Comparison of ENCODE assay signal across 8 mouse cellular contexts in genomic region chr8:120618110-120618509, GRCm38 (mm10). TPM values are rescaled to one million over a fixed set of nuclear protein-coding genes. Genes with fewer than 3 reads are reported as not detected.
A peak's percentile ranks its signal among the peaks of the same experiment; 100 is the strongest.
DNase-seq lines count a peak whose midpoint lies in the region; ATAC-seq and TF ChIP-seq lines count a peak whose summit lies in the region.

No protein-coding gene starts in this region.

- no peak overlapping the region for H3K4me2 ChIP-seq in CH12.LX (ENCODE audit: insufficient read depth, low read depth, poor library complexity, severe bottlenecking)
- no peak overlapping the region for H3K4me2 ChIP-seq in heart, embryonic 13.5 days
- H3K4me2 ChIP-seq in kidney, postnatal 0 days (ENCODE audit: low read length): no peak overlapping the region
- H3K4me2 ChIP-seq in liver, postnatal 0 days (ENCODE audit: low read depth, low read length): no peak overlapping the region
- 0 out of 2 replicates have a peak overlapping the region, but pooled peaks have one; percentile 13 for H3K4me2 ChIP-seq in neural tube, embryonic 13.5 days

- H3K4me3 ChIP-seq in CH12.LX (replicated peaks in 1 of 3; ENCODE audit: low read depth in 2 of 3, low read length in 2 of 3, poor library complexity in 1 of 3): no peak overlapping the region
- H3K4me3 ChIP-seq in embryonic facial prominence, embryonic 10.5 days: 0 out of 2 replicates have a peak overlapping the region, but pooled peaks have one; percentile 16
- no peak overlapping the region for H3K4me3 ChIP-seq in heart, embryonic 13.5 days
- no peak overlapping the region for H3K4me3 ChIP-seq in kidney, postnatal 0 days (replicated peaks; ENCODE audit: low read depth, low read length)
- H3K4me3 ChIP-seq in liver, postnatal 0 days (ENCODE audit: low read depth, low read length): no peak overlapping the region
- H3K4me3 ChIP-seq in neural tube, embryonic 13.5 days: no peak overlapping the region

- DNase-seq in CH12.LX (ENCODE audit: extremely low read depth): peak; percentile 69
- DNase-seq in adrenal gland, postnatal 14 days: peak; percentile 83
- DNase-seq in embryonic facial prominence, embryonic 10.5 days (ENCODE audit: low spot score): peak; percentile 86
- DNase-seq in kidney, postnatal 0 days (ENCODE audit: low spot score): peak; percentile 86
- peak; percentile 83 for DNase-seq in liver, postnatal 0 days
- peak; percentile 71 for DNase-seq in thymus, postnatal 14 days

- dilution Hi-C loops in CH12.LX (cut with MboI; ENCODE audit: extremely low pct_ligation_motif_present, extremely low pct_unique_long_range_greater_than_20kb, low sequenced_read_pairs): no loop called here

- no peaks in the 10 kb centered on the region for H3K9me3 ChIP-seq in CH12.LX (replicated peaks; ENCODE audit: low read length)
- no peaks in the 10 kb centered on the region for H3K9me3 ChIP-seq in embryonic facial prominence, embryonic 10.5 days
- H3K9me3 ChIP-seq in heart, embryonic 13.5 days: no peaks in the 10 kb centered on the region
- no peaks in the 10 kb centered on the region for H3K9me3 ChIP-seq in kidney, postnatal 0 days (replicated peaks; ENCODE audit: low read length)
- H3K9me3 ChIP-seq in liver, postnatal 0 days (ENCODE audit: low read length): no peaks in the 10 kb centered on the region
- no peaks in the 10 kb centered on the region for H3K9me3 ChIP-seq in neural tube, embryonic 13.5 days

- no peak for TF ChIP-seq POLR2A in CH12.LX (IDR thresholded peaks at IDR 0.05; ENCODE audit: low read depth, low read length)

- H3K9ac ChIP-seq in CH12.LX (ENCODE audit: insufficient read depth, low read depth): no peak overlapping the region
- peak overlapping the region; percentile 21; the same call in 1 of the 2 replicates for H3K9ac ChIP-seq in heart, embryonic 13.5 days
- H3K9ac ChIP-seq in kidney, postnatal 0 days (ENCODE audit: low read depth, low read length): no peak overlapping the region
- no peak overlapping the region for H3K9ac ChIP-seq in liver, postnatal 0 days (replicated peaks)
- 0 out of 2 replicates have a peak overlapping the region, but pooled peaks have one; percentile 9 for H3K9ac ChIP-seq in neural tube, embryonic 13.5 days

- H3K36me3 ChIP-seq in CH12.LX (replicated peaks in 1 of 2; ENCODE audit: control insufficient read depth in 1 of 2, insufficient read depth in 1 of 2, low read length in 1 of 2): no peaks in the 10 kb centered on the region
- H3K36me3 ChIP-seq in embryonic facial prominence, embryonic 10.5 days (replicated peaks): no peaks in the 10 kb centered on the region
- no peaks in the 10 kb centered on the region for H3K36me3 ChIP-seq in heart, embryonic 13.5 days
- H3K36me3 ChIP-seq in kidney, postnatal 0 days (ENCODE audit: insufficient read depth, low read length): no peaks in the 10 kb centered on the region
- no peaks in the 10 kb centered on the region for H3K36me3 ChIP-seq in liver, postnatal 0 days (replicated peaks; ENCODE audit: insufficient read depth, low read length)
- H3K36me3 ChIP-seq in neural tube, embryonic 13.5 days: no peaks in the 10 kb centered on the region

- H3K27ac ChIP-seq in CH12.LX (ENCODE audit: insufficient read depth, low read depth): no peak overlapping the region
- H3K27ac ChIP-seq in embryonic facial prominence, embryonic 10.5 days (replicated peaks): peak overlapping the region; percentile 76
- no peak overlapping the region for H3K27ac ChIP-seq in heart, embryonic 13.5 days (replicated peaks)
- no peak overlapping the region for H3K27ac ChIP-seq in kidney, postnatal 0 days
- no peak overlapping the region for H3K27ac ChIP-seq in liver, postnatal 0 days (ENCODE audit: low read depth)
- 0 out of 2 replicates have a peak overlapping the region, but pooled peaks have one; percentile 35 for H3K27ac ChIP-seq in neural tube, embryonic 13.5 days (replicated peaks)

- 0% methylated on average over 6 of the region's 6 CpGs for WGBS in embryonic facial prominence, embryonic 10.5 days
- under 1% methylated on average over 6 of the region's 6 CpGs for WGBS in heart, embryonic 13.5 days
- WGBS in kidney, postnatal 0 days: 2% methylated on average over 6 of the region's 6 CpGs
- WGBS in liver, postnatal 0 days (ENCODE audit: insufficient replicate concordance): 4% methylated on average over 6 of the region's 6 CpGs
- WGBS in neural tube, embryonic 13.5 days: 0% methylated on average over 6 of the region's 6 CpGs

- in situ Hi-C loops in CH12.LX (cut with MboI; ENCODE audit: low pct_ligation_motif_present, low pct_unique_long_range_greater_than_20kb, low sequenced_read_pairs): loop anchor here (10.0 kb wide), 1 partner anchor 433 kb away; no protein-coding TSS in a partner anchor

- H3K79me2 ChIP-seq in CH12.LX (replicated peaks; ENCODE audit: control insufficient read depth, extremely low read depth, insufficient read depth, poor library complexity, severe bottlenecking): no peaks in the 10 kb centered on the region

- H3K27me3 ChIP-seq in CH12.LX (replicated peaks): peaks cover 25% of the 10 kb centered on the region
- 0 out of 2 replicates have a peak, but pooled peaks cover 9% of the 10 kb centered on the region for H3K27me3 ChIP-seq in embryonic facial prominence, embryonic 10.5 days (replicated peaks; ENCODE audit: low read depth, poor library complexity, severe bottlenecking)
- 0 out of 2 replicates have a peak, but pooled peaks cover 3% of the 10 kb centered on the region for H3K27me3 ChIP-seq in heart, embryonic 13.5 days (replicated peaks)
- no peaks in the 10 kb centered on the region for H3K27me3 ChIP-seq in kidney, postnatal 0 days (ENCODE audit: insufficient read depth, low read length)
- no peaks in the 10 kb centered on the region for H3K27me3 ChIP-seq in liver, postnatal 0 days (ENCODE audit: insufficient read depth, low read length)
- H3K27me3 ChIP-seq in neural tube, embryonic 13.5 days: no peaks in the 10 kb centered on the region

- H3K4me1 ChIP-seq in CH12.LX (ENCODE audit: control insufficient read depth in 1 of 2, insufficient read depth in 2 of 2): no peaks in the 10 kb centered on the region
- H3K4me1 ChIP-seq in embryonic facial prominence, embryonic 10.5 days: peaks cover 58% of the 10 kb centered on the region
- H3K4me1 ChIP-seq in heart, embryonic 13.5 days: peaks cover 35% of the 10 kb centered on the region
- no peaks in the 10 kb centered on the region for H3K4me1 ChIP-seq in kidney, postnatal 0 days (replicated peaks; ENCODE audit: insufficient read depth, low read length)
- peaks cover 19% of the 10 kb centered on the region for H3K4me1 ChIP-seq in liver, postnatal 0 days (ENCODE audit: insufficient read depth)
- peaks cover 37% of the 10 kb centered on the region for H3K4me1 ChIP-seq in neural tube, embryonic 13.5 days (replicated peaks)

- peak; percentile 64 for TF ChIP-seq RAD21 in CH12.LX (IDR thresholded peaks at IDR 0.05; ENCODE audit: low read depth, low read length)

- no peak for ATAC-seq in heart, embryonic 13.5 days (ENCODE audit: extremely low read depth, insufficient number of reproducible peaks, low FRiP score, low TSS enrichment)
- peak; percentile 33; the same call in 1 of the 2 replicates for ATAC-seq in kidney, postnatal 0 days (replicated peaks; ENCODE audit: low FRiP score, low read depth)
- ATAC-seq in liver, postnatal 0 days: no peak
- peak; percentile 25; the same call in 1 of the 2 replicates for ATAC-seq in neural tube, embryonic 13.5 days (ENCODE audit: low read depth)

- peak; percentile 57 to 86 for TF ChIP-seq CTCF in CH12.LX (conservative IDR thresholded peaks at IDR 0.05 in 1 of 2, IDR thresholded peaks at IDR 0.05 in 1 of 2; ENCODE audit: low read depth in 2 of 2, low read length in 2 of 2)
- TF ChIP-seq CTCF in kidney, postnatal 0 days (IDR thresholded peaks at IDR 0.05; ENCODE audit: low read depth): peak; percentile 84
- peak; percentile 92 for TF ChIP-seq CTCF in liver, postnatal 0 days (IDR thresholded peaks at IDR 0.05; ENCODE audit: low read depth)

- TF ChIP-seq EP300 in CH12.LX (IDR thresholded peaks at IDR 0.05; ENCODE audit: low read length): no peak
- no peak for TF ChIP-seq EP300 in liver, postnatal 0 days (IDR thresholded peaks at IDR 0.05; ENCODE audit: low read depth)

RNA-seq across cellular contexts. Expression of gene Gins2, which starts 29.0 kb away (rescaled TPM):
- total RNA-seq in CH12.LX (2012; rRNA removed): 61.2 and 68.4 TPM in 2 replicates
- 50.0 TPM in 2 replicates for total RNA-seq in CH12.LX (2014; rRNA removed)
- 127 and 129 TPM in 2 replicates for polyA plus RNA-seq in CH12.LX (2012; ENCODE audit: insufficient read length, low read depth)
- 10.3 and 15.5 TPM in 2 replicates for total RNA-seq in adrenal gland, postnatal 14 days (2021)
- 156 TPM in 2 replicates for polyA plus RNA-seq in embryonic facial prominence, embryonic 10.5 days (2016; fragmentation: Nextera tagmentation; extraction: Ambion mirVana)
- 79.8 and 80.4 TPM in 2 replicates for polyA plus RNA-seq in heart, embryonic 13.5 days (2015; fragmentation: Nextera tagmentation; extraction: Ambion mirVana)
- polyA plus RNA-seq in kidney, postnatal 0 days (2015; fragmentation: Nextera tagmentation; extraction: Ambion mirVana): 54.0 and 70.0 TPM in 2 replicates
- 18.6 and 20.3 TPM in 2 replicates for polyA plus RNA-seq in liver, postnatal 0 days (2015; fragmentation: Nextera tagmentation; extraction: Ambion mirVana)
- 20.1 and 21.5 TPM in 2 replicates for polyA plus RNA-seq in neural tube, embryonic 13.5 days (2015; fragmentation: Nextera tagmentation; extraction: Ambion mirVana)

RNA-seq across cellular contexts. Expression of gene 1190005I06Rik, which starts 29.3 kb away (rescaled TPM):
- total RNA-seq in CH12.LX (2012; rRNA removed) (0.85 and 1.7 TPM in 2 replicates), CH12.LX (2014; rRNA removed) (not detected in 2 replicates)
- polyA plus RNA-seq in CH12.LX (2012; ENCODE audit: insufficient read length, low read depth): 0.36 TPM in 1 of 2 replicates, not detected in the other
- total RNA-seq in adrenal gland, postnatal 14 days (2021): 27.8 and 31.6 TPM in 2 replicates
- polyA plus RNA-seq in embryonic facial prominence, embryonic 10.5 days (2016; fragmentation: Nextera tagmentation; extraction: Ambion mirVana): 2.9 and 3.8 TPM in 2 replicates
- polyA plus RNA-seq in heart, embryonic 13.5 days (2015; fragmentation: Nextera tagmentation; extraction: Ambion mirVana): 3.3 and 3.6 TPM in 2 replicates
- 2.2 and 2.6 TPM in 2 replicates for polyA plus RNA-seq in kidney, postnatal 0 days (2015; fragmentation: Nextera tagmentation; extraction: Ambion mirVana)
- polyA plus RNA-seq in liver, postnatal 0 days (2015; fragmentation: Nextera tagmentation; extraction: Ambion mirVana): 4.8 and 5.0 TPM in 2 replicates
- 6.9 and 7.8 TPM in 2 replicates for polyA plus RNA-seq in neural tube, embryonic 13.5 days (2015; fragmentation: Nextera tagmentation; extraction: Ambion mirVana)

RNA-seq across cellular contexts. Expression of gene Gm27021, which starts 49.8 kb away (rescaled TPM):
- total RNA-seq in CH12.LX (2012; rRNA removed) (0.97 and 1.1 TPM in 2 replicates), CH12.LX (2014; rRNA removed) (0.49 and 1.0 TPM in 2 replicates)
- 0.49 TPM in 1 of 2 replicates, not detected in the other for polyA plus RNA-seq in CH12.LX (2012; ENCODE audit: insufficient read length, low read depth)
- total RNA-seq in adrenal gland, postnatal 14 days (2021): 0.64 TPM in 1 of 2 replicates, not detected in the other
- polyA plus RNA-seq in embryonic facial prominence, embryonic 10.5 days (2016; fragmentation: Nextera tagmentation; extraction: Ambion mirVana): 3.7 and 4.2 TPM in 2 replicates
- 2.0 and 2.3 TPM in 2 replicates for polyA plus RNA-seq in heart, embryonic 13.5 days (2015; fragmentation: Nextera tagmentation; extraction: Ambion mirVana)
- polyA plus RNA-seq in kidney, postnatal 0 days (2015; fragmentation: Nextera tagmentation; extraction: Ambion mirVana): 3.2 and 4.0 TPM in 2 replicates
- 0.58 and 1.4 TPM in 2 replicates for polyA plus RNA-seq in liver, postnatal 0 days (2015; fragmentation: Nextera tagmentation; extraction: Ambion mirVana)
- polyA plus RNA-seq in neural tube, embryonic 13.5 days (2015; fragmentation: Nextera tagmentation; extraction: Ambion mirVana): 5.5 and 7.3 TPM in 2 replicates

RNA-seq across cellular contexts. Expression of gene Cox4i1, which starts 49.9 kb away (rescaled TPM):
- total RNA-seq in CH12.LX (2012; rRNA removed): 890 and 970 TPM in 2 replicates
- 519 and 596 TPM in 2 replicates for total RNA-seq in CH12.LX (2014; rRNA removed)
- 673 and 711 TPM in 2 replicates for polyA plus RNA-seq in CH12.LX (2012; ENCODE audit: insufficient read length, low read depth)
- 2,387 and 2,670 TPM in 2 replicates for total RNA-seq in adrenal gland, postnatal 14 days (2021)
- polyA plus RNA-seq in embryonic facial prominence, embryonic 10.5 days (2016; fragmentation: Nextera tagmentation; extraction: Ambion mirVana): 874 and 883 TPM in 2 replicates
- 1,738 and 2,034 TPM in 2 replicates for polyA plus RNA-seq in heart, embryonic 13.5 days (2015; fragmentation: Nextera tagmentation; extraction: Ambion mirVana)
- 2,057 and 2,086 TPM in 2 replicates for polyA plus RNA-seq in kidney, postnatal 0 days (2015; fragmentation: Nextera tagmentation; extraction: Ambion mirVana)
- 1,191 and 1,240 TPM in 2 replicates for polyA plus RNA-seq in liver, postnatal 0 days (2015; fragmentation: Nextera tagmentation; extraction: Ambion mirVana)
- 1,233 and 1,242 TPM in 2 replicates for polyA plus RNA-seq in neural tube, embryonic 13.5 days (2015; fragmentation: Nextera tagmentation; extraction: Ambion mirVana)

RNA-seq across cellular contexts. Expression of gene Emc8, which starts 50.3 kb away (rescaled TPM):
- total RNA-seq in CH12.LX (2012; rRNA removed): 113 and 133 TPM in 2 replicates
- total RNA-seq in CH12.LX (2014; rRNA removed): 33.4 and 35.3 TPM in 2 replicates
- polyA plus RNA-seq in CH12.LX (2012; ENCODE audit: insufficient read length, low read depth): 159 and 184 TPM in 2 replicates
- 106 and 116 TPM in 2 replicates for total RNA-seq in adrenal gland, postnatal 14 days (2021)
- polyA plus RNA-seq in embryonic facial prominence, embryonic 10.5 days (2016; fragmentation: Nextera tagmentation; extraction: Ambion mirVana): 388 and 400 TPM in 2 replicates
- 164 and 174 TPM in 2 replicates for polyA plus RNA-seq in heart, embryonic 13.5 days (2015; fragmentation: Nextera tagmentation; extraction: Ambion mirVana)
- 210 and 213 TPM in 2 replicates for polyA plus RNA-seq in kidney, postnatal 0 days (2015; fragmentation: Nextera tagmentation; extraction: Ambion mirVana)
- 81.1 and 83.9 TPM in 2 replicates for polyA plus RNA-seq in liver, postnatal 0 days (2015; fragmentation: Nextera tagmentation; extraction: Ambion mirVana)
- polyA plus RNA-seq in neural tube, embryonic 13.5 days (2015; fragmentation: Nextera tagmentation; extraction: Ambion mirVana): 147 and 149 TPM in 2 replicates

Comparison
In these comparisons a context has a peak if more than half of its experiments do, and no peak if none do; other contexts are left out.
1. H3K27ac ChIP-seq: peak in embryonic facial prominence, embryonic 10.5 days (single experiment) and neural tube, embryonic 13.5 days (single experiment); none in CH12.LX (single experiment), heart, embryonic 13.5 days (single experiment), kidney, postnatal 0 days (single experiment) and liver, postnatal 0 days (single experiment).
2. H3K9ac ChIP-seq: peak in heart, embryonic 13.5 days (single experiment) and neural tube, embryonic 13.5 days (single experiment); none in CH12.LX (single experiment), kidney, postnatal 0 days (single experiment) and liver, postnatal 0 days (single experiment).
3. ATAC-seq: peak in kidney, postnatal 0 days (single experiment) and neural tube, embryonic 13.5 days (single experiment); none in heart, embryonic 13.5 days (single experiment) and liver, postnatal 0 days (single experiment).
4. Peak in every context shown above with its lines, with median percentiles within 50 percentile points of each other: DNase-seq and CTCF ChIP-seq.